Mouse (Mus musculus) heart, postnatal 14 days (tissue): ENCODE results near the gene Dcun1d3. TPM values are rescaled to one million over a fixed set of nuclear protein-coding genes. Genes with fewer than 3 reads are reported as not detected.
A peak's percentile ranks its signal among the peaks of the same experiment; 100 is the strongest.

ENCODE experiments used
- DNase-seq, 2 experiments: peaks; one replicate each; pipeline ENCODE4 v3.0.0; 2021 to 2022
- intact Hi-C: fragments of 180-260 bp; cut with DNase I; formaldehyde crosslinking; loops from one replicate; pipeline ENCODE4 v1.15.1; 2025
- long read RNA-seq, 2 experiments: library from polyadenylated mRNA; stranded (forward); transcript quantifications; one replicate each; pipeline ENCODE4 v2.0.0; 2021
- total RNA-seq, 2 experiments: library from RNA; stranded (reverse); gene quantifications; 2 replicates each; pipeline ENCODE4 v1.2.3; 2021

Gene Dcun1d3
- total RNA-seq = 10 to 100 TPM; 12.7 to 14.2 TPM
- long read RNA-seq, experiment 1, partial matches to known transcripts = 0 of 2 reads
- long read RNA-seq, experiment 1, other reads (novel, unspliced or antisense) = 2 of 2 reads
- long read RNA-seq, experiment 2, full-length matches to known transcripts = 3 of 7 reads
- long read RNA-seq, experiment 2, partial matches to known transcripts = 1 of 7 reads
- long read RNA-seq, experiment 2, other reads (novel, unspliced or antisense) = 3 of 7 reads

GRCm38 (mm10) chr7:119895639-119896512 is at the start of gene Dcun1d3, which contains the start of gene Lyrm1:
TSS of gene Dcun1d3 (minus strand) at chr7:119896298.
TSS of gene Lyrm1 (plus strand) at chr7:119895861.
- DNase-seq = peak; percentile 96 to 98
- intact Hi-C loops = loop anchor here (2.0 to 5.0 kb wide), 2 partner anchors 35 to 206 kb away; partner anchors contain the start of gene Tmem159

GRCm38 (mm10) chr7:119941569-119941968 is 45.5 kb upstream of the Dcun1d3 start:
- intact Hi-C loops = no loop called here
- peak; percentile 28 to 52 for DNase-seq

GRCm38 (mm10) chr7:119937036-119937435 is 40.9 kb upstream of the Dcun1d3 start:
- DNase-seq = no peak
- intact Hi-C loops = no loop called here

GRCm38 (mm10) chr7:119936321-119936720 is 40.2 kb upstream of the Dcun1d3 start:
- intact Hi-C loops = no loop called here

GRCm38 (mm10) chr7:119928783-119929440 is 32.8 kb upstream of the Dcun1d3 start:
- DNase-seq = no peak
- intact Hi-C loops = no loop called here

More at GRCm38 (mm10) chr7:119936321-119936720, 40.2 kb upstream of the Dcun1d3 start:
- DNase-seq = no peak

- no peak for DNase-seq
- intact Hi-C loops = no loop called here
Observed at GRCm38 (mm10) chr7:119921054-119921453, 25.0 kb upstream of the Dcun1d3 start.

GRCm38 (mm10) chr7:119920457-119920856 is 24.4 kb upstream of the Dcun1d3 start:
- peak in 1 of 2 experiments; percentile 12 for DNase-seq
- intact Hi-C loops = no loop called here

GRCm38 (mm10) chr7:119911727-119912126 is 15.6 kb upstream of the Dcun1d3 start:
- DNase-seq = no peak
- intact Hi-C loops = no loop called here

GRCm38 (mm10) chr7:119906523-119907215 is 10.6 kb upstream of the Dcun1d3 start:
- DNase-seq = no peak
- intact Hi-C loops = no loop called here

GRCm38 (mm10) chr7:119899386-119900057 is 3.4 kb upstream of the Dcun1d3 start:
- no peak for DNase-seq
- intact Hi-C loops = loop anchor here (5.0 kb wide), 1 partner anchor 203 kb away; the partner anchor contains the start of gene Tmem159

GRCm38 (mm10) chr7:119898247-119898856 is 2.3 kb upstream of the Dcun1d3 start:
- DNase-seq = no peak

GRCm38 (mm10) chr7:119897521-119898109 is 1.5 kb upstream of the Dcun1d3 start:
- intact Hi-C loops = loop anchor here (5.0 kb wide), 1 partner anchor 205 kb away; the partner anchor contains the start of gene Tmem159
- DNase-seq = no peak

More at GRCm38 (mm10) chr7:119898247-119898856, 2.3 kb upstream of the Dcun1d3 start:
- intact Hi-C loops = loop anchor here (5.0 kb wide), 1 partner anchor 204 kb away; the partner anchor contains the start of gene Tmem159

- intact Hi-C loops = loop anchor here (2.0 to 5.0 kb wide), 2 partner anchors 34 to 207 kb away; partner anchors contain the start of gene Tmem159
- DNase-seq = no peak
Observed at GRCm38 (mm10) chr7:119894818-119895544, 1.1 kb downstream of the Dcun1d3 start.

GRCm38 (mm10) chr7:119892742-119893141 is 3.4 kb downstream of the Dcun1d3 start:
- intact Hi-C loops = no loop called here
- no peak for DNase-seq

GRCm38 (mm10) chr7:119892198-119892597 is 3.9 kb downstream of the Dcun1d3 start:
- intact Hi-C loops = no loop called here
- no peak for DNase-seq

- DNase-seq = no peak
- intact Hi-C loops = no loop called here
Observed at GRCm38 (mm10) chr7:119887887-119888286, 8.2 kb downstream of the Dcun1d3 start.

GRCm38 (mm10) chr7:119881229-119881628 is 14.9 kb downstream of the Dcun1d3 start:
- no peak for DNase-seq
- intact Hi-C loops = no loop called here

- intact Hi-C loops = no loop called here
- no peak for DNase-seq
Observed at GRCm38 (mm10) chr7:119880345-119880744, 15.8 kb downstream of the Dcun1d3 start.
